Mouse (Mus musculus) T-helper 2 cell (primary cell): ENCODE measurements around the gene Tmprss13.

ENCODE experiments used
- in situ Hi-C: fragments of 300-600 bp; cut with MboI, MseI; formaldehyde crosslinking; loops from one replicate; pipeline ENCODE4 v1.15.1; 2025; ENCODE audit warnings: high pct_unique_total_duplicates

Gene Tmprss13

DNA sequence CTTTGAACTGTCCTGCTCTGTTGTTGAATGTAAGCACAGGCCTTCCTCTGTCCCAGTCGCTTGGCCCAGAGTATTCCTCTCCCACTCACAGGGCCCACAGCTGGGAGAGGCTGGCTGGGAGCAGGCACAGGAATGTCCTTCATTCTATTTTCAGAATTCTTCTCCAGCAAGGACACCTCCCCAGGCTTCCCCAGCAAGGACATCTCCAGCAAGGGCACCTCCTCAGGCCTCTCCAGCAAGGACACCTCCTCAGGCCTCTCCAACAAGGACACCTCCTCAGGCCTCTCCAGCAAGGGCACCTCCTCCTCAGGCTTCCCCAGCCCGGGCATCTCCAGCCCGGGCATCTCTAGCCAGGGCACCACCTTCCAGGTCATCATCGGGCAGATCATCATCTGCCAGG lies 9.4 kb downstream of the Tmprss13 start:
- in situ Hi-C loops: no loop called here

DNA sequence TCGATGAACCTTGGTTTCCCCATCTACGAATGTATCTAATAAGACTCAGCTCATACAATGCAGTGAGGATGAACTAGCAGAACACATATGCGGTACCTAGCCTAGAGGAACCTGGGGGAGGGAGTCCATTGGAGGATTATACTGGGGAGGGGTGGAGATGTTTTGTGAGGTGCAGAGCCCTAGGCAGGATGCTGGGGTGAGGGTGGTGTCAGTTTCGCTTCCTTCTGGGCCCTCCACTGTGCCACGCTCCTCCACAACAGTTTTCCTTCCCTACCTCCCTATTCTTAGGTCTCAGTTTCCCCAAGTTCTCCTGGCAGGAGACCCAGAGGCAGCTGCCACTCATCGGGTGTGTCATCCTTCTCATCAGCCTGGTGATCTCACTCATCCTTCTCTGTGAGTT lies 10.7 kb downstream of the Tmprss13 start:
- in situ Hi-C loops: no loop called here

DNA sequence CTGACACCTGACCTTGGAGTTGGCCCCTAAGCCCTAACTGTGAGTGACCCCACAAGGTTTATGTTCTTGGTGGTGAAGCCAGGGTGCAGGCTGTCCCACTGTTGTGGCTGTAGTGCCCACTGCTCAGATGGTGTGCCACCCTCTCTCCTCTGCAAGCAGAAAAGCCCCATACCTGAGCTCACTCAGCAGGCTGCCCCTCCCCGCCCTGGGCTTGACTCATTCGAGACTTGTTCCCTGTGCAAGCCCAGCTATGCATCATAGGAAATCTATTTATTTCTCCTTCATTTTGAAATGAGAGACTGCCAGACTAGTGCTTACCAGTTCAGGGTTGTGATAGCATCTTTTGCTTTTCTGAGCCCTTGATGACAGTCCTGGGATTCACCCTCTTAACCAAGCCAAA lies 18.5 kb downstream of the Tmprss13 start:
- in situ Hi-C loops: loop anchor here (10.0 kb wide), 1 partner anchor 1953 kb away; no protein-coding TSS in a partner anchor

DNA sequence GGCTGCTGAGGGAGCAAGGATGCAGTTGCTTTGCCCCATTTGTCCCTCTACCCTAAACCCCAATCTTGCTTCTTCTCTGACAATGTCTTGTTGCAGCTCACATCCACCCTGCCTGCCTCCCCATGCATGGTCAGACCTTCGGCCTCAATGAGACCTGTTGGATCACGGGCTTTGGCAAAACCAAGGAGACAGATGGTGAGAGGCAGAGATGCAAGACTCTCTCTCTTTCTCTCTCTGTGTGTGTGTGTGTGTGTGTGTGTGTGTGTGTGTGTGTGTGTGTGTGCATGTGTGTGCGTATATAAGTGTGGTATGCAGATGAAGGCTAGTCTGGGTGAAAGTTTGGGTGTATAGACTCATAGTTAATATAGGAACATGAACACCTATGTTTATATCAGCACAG lies 24.2 kb downstream of the Tmprss13 start:
- in situ Hi-C loops: no loop called here

DNA sequence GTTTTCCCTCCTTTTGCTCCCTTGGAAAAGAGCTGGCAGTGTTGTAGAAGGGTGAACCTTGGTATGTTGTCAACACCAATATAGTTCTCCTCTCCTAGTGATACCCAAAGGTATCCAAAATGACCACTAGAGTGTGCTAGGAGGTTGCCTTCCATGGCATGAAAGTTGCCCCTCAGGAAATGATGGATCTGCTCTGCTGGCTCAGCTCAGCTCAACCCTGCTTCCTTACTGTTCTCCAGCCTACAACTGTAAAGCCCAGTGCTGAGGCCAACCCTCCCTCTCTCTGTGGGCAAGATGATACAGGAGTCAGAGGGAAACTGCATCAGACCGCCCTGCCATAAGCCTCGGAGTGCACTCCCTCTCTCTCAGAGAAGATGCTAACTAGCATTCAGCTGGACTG lies 26.6 kb downstream of the Tmprss13 start:
- in situ Hi-C loops: no loop called here

DNA sequence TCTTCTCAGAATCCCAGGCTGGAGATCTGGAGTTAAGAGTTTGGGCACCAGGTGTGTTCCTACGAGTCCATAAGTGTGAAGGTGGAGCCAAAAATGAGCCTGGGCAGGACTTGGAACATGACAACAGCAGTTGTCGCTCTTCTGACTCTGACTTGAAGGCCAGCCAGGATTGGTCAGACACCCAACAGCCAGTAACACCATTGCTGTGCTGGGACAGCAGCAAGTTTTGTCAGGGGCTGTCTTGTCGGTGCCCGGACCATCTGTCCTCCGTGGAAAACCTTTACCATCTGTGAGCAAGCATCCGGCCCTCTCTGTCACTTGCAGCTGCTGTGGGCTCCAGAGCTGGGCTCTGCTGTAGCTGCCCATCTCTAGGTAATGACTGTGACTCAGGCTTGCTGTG lies 27.4 kb downstream of the Tmprss13 start:
- in situ Hi-C loops: no loop called here

DNA sequence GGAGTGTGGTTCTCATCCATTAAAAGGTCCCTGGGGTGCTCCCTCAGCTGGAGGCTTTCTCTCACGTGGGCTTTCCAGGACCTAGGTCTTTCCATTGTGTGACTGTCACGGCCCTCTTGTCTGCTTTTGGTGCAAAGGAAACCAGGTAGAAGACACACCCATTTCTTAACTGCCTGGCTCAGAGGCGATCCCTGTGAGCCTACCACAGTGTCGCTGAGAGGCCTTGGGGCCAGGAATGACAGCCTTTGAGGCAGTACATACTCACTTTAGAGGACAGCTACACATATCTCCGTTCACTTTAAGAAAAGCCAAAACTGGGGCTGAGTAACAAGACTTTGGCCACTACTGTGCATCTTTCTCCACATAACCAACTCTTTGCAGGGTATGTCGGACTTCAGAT lies 29.7 kb downstream of the Tmprss13 start:
- in situ Hi-C loops: no loop called here

DNA sequence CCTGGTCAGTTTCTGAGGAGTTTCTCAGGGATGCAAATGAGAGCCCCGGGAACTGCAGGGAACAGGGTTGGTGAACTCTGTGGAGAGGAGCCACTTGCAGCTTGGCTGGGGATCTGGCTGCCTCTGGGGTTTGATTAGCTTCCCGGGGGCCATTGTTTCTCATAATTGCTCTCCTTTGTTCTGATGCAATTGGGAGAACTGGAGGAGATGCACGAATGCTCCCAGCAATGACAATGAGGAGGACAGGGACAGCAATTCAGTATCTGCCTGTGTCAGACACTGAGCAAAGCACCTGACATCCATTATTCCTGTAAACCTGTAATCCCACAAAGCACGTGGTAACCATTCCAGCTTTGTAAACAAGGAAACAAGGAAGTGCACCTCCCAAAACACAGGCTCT lies 30.3 kb downstream of the Tmprss13 start:
- in situ Hi-C loops: no loop called here

DNA sequence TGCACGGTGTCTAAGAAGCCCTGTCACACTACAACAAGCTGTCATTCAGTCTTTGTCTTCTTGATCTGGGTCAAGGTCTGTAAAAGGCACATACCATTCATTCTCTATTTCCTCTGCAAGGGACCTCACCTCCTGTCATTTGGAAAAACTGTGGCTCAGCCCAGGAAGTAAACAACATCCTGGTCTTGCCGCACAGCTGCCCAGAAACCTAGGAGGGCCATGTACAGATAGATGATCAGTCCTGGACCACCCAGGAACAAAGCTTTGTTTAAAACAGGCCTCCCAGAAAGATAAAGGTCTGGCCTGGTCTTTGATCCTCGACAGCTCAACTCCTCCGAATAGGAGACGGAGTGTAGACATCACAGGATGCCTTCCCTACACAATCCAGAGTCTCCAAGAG lies 31.0 kb downstream of the Tmprss13 start:
- in situ Hi-C loops: no loop called here

DNA sequence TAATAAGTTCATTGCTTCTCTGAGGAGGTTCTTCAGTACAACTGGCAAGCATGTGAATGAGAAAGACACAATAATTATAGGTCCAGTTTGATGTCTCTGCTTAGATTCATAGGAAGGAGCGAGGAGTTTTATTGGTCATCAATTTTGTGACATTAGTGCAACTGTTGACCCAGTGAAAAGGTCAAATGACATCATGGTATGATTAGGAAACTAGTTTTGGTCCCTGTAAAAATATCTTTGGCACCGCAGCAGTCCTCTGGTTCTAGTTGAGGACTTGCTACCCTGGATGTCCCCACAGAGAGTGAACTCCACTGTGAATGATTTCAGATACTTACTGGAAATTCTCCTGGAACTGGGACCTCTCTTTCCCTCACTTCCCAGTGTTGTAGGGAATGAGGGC lies 36.3 kb downstream of the Tmprss13 start:
- in situ Hi-C loops: no loop called here

DNA sequence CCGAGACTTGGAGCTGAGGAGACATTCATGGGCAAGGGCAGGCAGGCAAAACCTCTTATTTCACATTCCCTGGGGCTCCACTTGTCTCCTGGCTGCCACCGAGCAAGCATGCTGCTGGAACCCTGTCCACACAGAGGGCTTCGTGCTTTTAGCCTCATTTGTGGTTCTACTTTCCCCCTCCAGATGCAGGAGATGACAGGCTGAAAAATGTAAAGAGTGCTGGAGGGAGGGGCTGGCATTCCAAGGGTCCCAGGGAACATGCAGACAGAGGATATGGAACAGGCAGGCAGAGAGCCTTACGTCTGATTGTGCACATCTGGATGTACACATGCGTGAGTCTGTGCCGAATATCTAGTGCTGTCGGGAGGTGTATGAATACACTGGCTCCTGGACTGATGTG lies 39.5 kb downstream of the Tmprss13 start:
- in situ Hi-C loops: no loop called here

DNA sequence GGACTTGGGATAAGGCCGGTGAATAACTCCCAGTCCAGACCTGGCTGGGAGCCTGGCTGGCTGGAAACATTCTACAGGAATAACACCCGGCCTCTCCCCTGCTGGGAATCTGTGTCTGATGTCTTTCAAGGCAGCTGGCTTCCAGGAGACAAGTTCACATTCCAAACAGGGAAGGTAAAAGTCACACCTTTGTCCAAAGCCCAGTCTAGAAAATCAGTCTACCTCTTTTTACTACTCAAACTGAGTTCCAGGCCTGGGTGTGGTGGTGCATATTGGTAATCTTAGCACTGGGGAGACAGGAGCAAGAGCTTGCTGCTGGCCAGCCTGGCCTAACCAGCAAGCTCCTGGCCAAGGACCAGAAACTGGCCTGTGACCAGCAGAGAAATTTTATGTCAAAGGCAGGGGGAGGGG lies 43.2 kb downstream of the Tmprss13 start:
- in situ Hi-C loops: no loop called here

DNA sequence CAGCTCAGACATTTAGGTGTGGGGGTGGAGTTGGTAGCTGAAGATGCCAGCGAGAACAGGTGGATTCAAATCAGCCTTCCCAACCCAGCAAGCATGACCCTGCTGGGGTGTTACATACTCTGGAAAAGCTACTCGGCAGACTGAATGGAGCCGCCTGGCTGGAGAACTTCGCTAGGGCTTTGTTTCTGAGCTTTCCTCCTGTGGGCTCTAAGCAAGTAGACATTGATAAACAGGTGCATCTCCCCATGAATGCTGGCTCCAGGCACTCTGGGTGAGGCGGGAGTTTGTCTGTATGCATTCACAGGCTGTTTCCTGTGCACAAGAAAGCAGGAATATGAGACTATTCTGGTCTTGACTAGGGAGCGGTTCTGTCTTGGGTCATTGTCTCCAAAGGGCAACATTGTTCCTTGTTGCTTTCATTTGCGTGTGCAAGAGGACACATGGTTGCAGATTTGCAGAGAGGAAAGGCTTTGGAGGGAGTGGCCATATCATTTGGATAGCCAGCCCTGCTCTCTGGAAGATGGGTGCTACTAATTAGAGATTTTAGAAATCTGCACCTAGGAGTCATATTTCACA lies 44.8 kb downstream of the Tmprss13 start:
- in situ Hi-C loops: no loop called here

DNA sequence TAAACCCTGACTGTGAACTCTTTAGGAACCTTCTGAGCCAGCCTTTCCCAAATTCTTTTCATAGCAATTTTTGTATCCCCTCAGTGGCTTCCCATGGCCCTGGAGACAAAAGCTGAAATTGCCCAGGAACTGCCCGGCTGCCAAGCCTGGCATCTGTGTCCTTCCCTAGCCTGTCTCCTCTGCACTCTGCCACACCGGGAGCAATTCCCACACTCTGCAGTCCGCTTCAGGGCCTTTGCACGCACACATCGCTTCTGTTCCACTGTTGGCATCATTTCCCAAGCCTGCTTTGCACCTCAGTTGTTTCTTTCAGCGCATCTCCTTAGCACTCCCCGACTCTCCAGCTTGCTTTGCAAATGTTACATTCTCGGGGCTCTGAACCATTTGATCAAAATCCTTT lies 48.8 kb downstream of the Tmprss13 start:
- in situ Hi-C loops: no loop called here

DNA sequence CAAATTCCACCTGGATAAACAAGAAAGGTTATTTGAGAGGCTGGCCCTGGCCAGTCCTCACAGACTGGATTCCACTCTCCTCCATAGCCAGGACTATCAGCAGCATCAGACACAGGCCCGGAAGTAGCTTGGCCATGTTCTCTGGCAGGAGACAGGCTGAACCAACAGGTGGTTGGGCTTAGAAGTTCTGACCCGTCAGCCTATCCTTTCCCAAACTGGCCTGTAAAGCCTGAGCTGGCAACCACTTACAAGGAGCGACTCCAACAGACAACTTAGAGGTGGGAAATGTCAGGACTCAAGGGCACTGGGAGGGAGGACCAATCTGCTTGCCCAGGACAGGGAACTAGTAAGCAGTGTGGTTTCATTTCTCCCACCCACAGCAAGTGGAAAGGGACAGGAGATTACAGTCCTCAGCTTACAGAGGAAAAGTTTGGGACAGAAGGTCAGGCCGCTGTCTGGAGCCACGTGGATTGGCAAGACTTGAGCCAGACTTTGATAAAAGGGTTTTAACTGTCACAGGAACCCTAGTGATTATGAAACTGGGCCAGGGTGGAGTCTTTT lies 49.5 kb downstream of the Tmprss13 start:
- in situ Hi-C loops: no loop called here

DNA sequence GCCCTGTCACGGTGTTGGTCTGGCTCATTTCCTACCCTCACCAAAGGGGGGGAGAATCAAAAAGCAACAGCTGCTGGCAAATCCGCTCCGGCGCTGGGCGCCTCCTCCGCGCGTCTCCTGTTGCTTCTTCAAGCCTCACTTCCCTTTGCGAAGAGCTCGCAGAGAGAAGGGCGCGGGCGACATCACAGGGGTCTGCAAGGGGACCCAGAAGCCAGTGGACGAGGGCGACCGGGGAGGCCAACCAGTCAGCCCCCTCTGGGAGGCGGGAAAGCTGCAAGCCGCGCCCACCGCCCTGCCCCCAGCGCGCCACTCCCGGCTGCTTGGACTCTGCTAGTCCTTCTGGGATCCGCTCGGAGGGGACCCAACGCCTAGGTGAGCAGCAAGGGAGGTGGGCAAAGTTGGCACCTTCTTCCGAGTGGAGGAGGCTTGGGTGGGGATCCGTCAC lies 51.2 kb downstream of the Tmprss13 start, which contains the start of gene Fxyd6:
TSS of gene Fxyd6 (plus strand) at position 69 of the 445 bp plus-strand sequence.
- in situ Hi-C loops: no loop called here

DNA sequence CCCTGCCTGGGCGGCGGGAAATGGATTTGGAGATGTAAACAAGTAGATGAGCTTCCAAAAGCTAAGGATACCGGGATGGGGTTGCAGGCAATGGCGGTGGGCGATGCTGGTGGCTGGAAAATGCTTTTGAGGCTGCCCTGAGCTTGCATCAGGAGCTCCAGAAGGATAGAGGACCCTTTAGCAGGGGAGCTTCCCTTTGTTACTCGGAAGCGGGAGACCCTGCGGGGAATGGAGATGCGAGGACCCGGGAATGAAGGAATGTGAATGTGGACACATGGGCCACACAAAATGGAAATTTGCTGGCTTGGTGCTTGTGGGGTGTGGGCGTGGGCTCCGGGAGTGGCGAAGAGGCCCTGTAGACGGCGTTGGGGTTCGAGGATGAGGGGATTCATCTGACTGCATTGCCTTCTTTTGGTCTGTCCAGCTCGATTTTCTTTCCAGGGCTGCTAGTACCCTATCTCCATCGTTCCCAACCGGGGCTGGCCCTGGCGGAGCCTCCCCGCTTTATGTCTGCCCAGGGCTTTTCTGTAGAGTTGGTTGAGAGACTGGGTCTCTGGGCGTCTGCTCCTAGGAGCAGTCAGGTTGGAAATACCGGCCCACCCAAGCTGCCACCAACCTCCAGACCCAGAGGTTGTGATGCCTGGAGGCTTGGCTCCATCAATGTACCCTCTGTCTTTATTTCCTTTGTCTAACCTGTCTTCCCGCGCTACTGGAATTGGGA lies 51.9 kb downstream of the Tmprss13 start:
- in situ Hi-C loops: no loop called here

DNA sequence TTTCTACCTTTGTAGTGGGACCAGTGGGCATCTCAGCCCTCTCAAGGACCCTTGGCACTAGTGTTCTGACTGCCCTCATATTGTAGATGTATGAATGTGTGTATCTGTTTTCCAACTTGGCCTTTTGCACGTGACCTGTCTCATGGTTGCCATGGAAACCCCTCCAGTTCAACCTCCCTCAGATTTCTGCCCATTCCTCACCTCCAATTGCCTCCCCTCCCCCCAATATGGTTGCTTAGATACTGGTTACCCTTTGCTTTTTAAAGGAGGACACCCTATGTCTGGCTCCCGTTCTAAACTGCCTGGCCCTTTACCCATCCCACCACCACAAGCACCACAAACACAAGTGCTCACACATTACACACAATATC lies 52.4 kb downstream of the Tmprss13 start:
- in situ Hi-C loops: no loop called here

DNA sequence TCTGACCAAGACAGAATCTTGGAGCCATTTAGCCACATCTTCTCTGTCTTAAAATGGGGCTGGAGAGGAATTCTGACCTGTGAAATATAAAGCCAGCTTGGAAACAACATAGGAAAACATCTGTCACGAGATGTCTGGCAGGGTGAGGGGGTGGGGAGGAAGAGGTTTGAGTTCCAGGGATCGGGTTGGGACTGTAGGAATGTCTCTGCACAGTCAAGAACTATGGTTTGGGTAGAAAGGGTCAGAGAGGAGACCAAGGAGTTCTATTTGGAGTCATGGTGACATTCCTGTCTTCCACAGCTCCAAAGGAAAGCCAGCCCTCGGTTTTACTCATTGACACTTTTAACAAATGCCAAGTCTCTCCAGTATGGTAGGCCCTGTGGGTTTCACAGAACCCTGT lies 55.0 kb downstream of the Tmprss13 start:
- in situ Hi-C loops: no loop called here

DNA sequence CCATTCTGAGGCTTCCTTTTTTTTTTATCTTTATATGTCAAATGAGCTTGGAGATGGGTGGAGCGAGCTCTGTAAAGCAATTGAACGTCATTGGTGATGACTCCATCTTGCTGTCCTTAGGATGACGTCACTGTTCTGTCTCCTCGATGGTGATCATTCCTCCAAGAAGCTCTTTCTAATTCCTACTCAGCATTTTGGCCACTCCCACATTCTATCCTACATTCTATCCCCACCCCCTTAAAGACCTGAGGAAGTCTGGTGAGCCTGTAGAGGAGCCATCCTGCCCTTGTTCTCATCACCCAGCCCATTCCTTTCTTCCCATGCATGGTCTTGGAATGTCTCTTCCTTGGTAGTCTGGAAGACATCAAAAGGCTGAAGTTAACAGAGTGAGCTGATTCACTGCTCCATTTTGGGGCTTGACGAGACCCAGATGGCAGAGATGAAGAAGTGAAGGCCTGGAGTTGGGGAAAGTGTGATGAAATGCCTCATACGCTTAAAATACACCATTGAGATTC lies 56.1 kb downstream of the Tmprss13 start:
- in situ Hi-C loops: no loop called here

DNA sequence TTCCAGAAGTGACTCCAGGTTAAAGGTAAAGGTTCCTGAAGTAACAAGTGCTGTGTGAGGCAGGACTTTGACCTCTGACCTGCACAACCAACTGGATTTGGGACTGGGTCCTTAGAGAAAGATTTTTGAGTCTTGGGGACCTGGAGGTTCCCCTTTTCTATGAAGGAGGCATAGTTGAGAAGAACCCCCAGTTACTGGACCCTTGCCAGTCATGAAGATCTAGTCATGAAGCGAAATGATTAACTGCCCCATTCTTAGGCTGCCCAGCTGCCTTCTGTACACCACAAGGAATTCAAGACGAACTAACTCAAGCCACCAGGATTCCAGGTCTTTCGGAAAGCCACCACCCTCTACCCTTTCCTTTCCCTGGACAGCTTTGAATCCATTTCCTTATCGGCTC lies 57.5 kb downstream of the Tmprss13 start:
- in situ Hi-C loops: no loop called here

DNA sequence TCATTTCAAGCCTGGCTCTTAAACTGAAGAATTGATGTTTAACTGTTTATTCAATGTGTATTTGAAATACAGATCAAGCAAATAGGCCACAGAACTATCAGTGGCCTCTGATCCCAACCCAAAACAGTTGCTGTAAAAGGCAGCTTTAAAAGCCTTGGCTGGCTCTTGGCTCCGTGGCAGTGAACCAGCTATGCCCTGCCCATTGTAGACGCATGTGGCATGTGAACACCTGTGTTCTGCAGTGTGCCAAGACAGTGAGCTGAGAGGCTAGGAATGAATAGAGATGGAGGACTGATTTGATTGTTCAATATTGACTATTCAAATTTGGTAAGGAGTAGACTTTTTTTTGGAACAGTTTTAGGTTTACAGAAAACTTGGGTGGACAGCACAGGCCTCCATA lies 58.0 kb downstream of the Tmprss13 start:
- in situ Hi-C loops: no loop called here
